Mouse (Mus musculus) frontal cortex, adult 2 months (tissue): ENCODE data around the gene Cnbd2. TPM values are rescaled to one million over a fixed set of nuclear protein-coding genes. Genes with fewer than 3 reads are reported as not detected.

ENCODE experiments used
- DNase-seq, 2 experiments: peaks; one replicate each; pipeline ENCODE4 v3.0.0; 2022; ENCODE audit warnings: low spot score in 1 of 2; ENCODE audit errors: extremely low spot score in 1 of 2
- polyA plus RNA-seq: library from polyadenylated mRNA; depleted of rRNA; stranded (reverse); fragments of >200 nt; gene quantifications from 2 replicates; pipeline ENCODE4 v1.2.3, GENCODE M21; 2012; rRNA removed

Gene Cnbd2
- polyA plus RNA-seq, 1 experiment, result 8.9 TPM

GRCm38 (mm10) chr2:156422631-156423030, 110.5 kb downstream of the Cnbd2 start:
- DNase-seq, result no peak

- no peak for DNase-seq
These were observed 111.6 kb downstream of the Cnbd2 start for GRCm38 (mm10) chr2:156423672-156424071.

Other genes starting within 250 kb of the Cnbd2 start
- 4.9 and 5.6 TPM in 2 replicates for gene Spag4, start 247.1 kb upstream of the Cnbd2 start, polyA plus RNA-seq
- gene Cpne1, start 200.3 kb upstream of the Cnbd2 start, polyA plus RNA-seq, result 54.7 and 55.7 TPM in 2 replicates
- 11.2 and 11.6 TPM in 2 replicates for gene Rbm12, start 200.3 kb upstream of the Cnbd2 start, polyA plus RNA-seq
- 4.3 and 5.5 TPM in 2 replicates for gene Gm28036, start 185.2 kb upstream of the Cnbd2 start, polyA plus RNA-seq
- gene Romo1, start 168.3 kb upstream of the Cnbd2 start, polyA plus RNA-seq, result 272 and 376 TPM in 2 replicates
- gene Nfs1, start 168.1 kb upstream of the Cnbd2 start, polyA plus RNA-seq, result 55.0 and 56.2 TPM in 2 replicates
- gene Rbm39, start 132.1 kb upstream of the Cnbd2 start, polyA plus RNA-seq, result 169 and 203 TPM in 2 replicates
- gene Phf20, start 115.8 kb upstream of the Cnbd2 start, polyA plus RNA-seq, result 29.7 and 34.2 TPM in 2 replicates
- 78.0 and 85.3 TPM in 2 replicates for gene Scand1, start 405 bp downstream of the Cnbd2 start, polyA plus RNA-seq
- gene Epb41l1, start 108.6 kb downstream of the Cnbd2 start, polyA plus RNA-seq, result 211 and 225 TPM in 2 replicates
- 31.9 and 33.2 TPM in 2 replicates for gene Aar2, start 235.3 kb downstream of the Cnbd2 start, polyA plus RNA-seq